38 mouse cellular contexts compared by ENCODE assay signal in the genomic region with DNA sequence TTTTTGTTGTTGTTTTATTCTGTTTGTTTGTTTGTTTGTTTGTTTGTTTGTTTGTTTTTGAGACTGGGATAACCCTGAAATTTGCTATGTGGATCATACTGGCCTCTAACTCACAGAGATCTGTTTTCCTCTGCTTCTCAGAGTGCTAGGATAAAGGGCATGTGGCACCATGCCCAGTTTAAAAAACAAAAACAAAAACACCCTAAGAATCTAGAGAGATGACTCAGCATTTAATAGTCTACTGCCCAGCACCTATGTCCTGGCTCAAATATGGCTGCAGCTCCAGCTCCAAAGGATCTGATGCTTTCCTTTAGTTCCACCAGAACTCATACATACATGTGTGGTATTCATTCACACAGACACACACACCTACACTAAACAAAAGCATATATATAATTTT. TPM values are rescaled to one million over a fixed set of nuclear protein-coding genes. Genes with fewer than 3 reads are reported as not detected.
A peak's percentile ranks its signal among the peaks of the same experiment; 100 is the strongest.
DNase-seq lines count a peak whose midpoint lies in the region; ATAC-seq and TF ChIP-seq lines count a peak whose summit lies in the region.
"Had no signal": no experiment of that assay in that cellular context is flagged by ENCODE, and none has a peak within 500 bp of the region (broad histone marks: within the 10 kb centered on the region; RNA-seq: fewer than 3 reads in every experiment).

No protein-coding gene starts in this region.

- in situ Hi-C loops in ES-E14 (cut with MboI; ENCODE audit: low sequenced_read_pairs in 2 of 2, unreplicated experiment in 2 of 2) = no loop called here

- H3K9me3 ChIP-seq in kidney, embryonic 16.5 days (ENCODE audit: low read length) = no peaks in the 10 kb centered on the region
- no peaks in the 10 kb centered on the region for H3K9me3 ChIP-seq in ES-E14 (ENCODE audit: control insufficient read depth, insufficient read depth, low read depth, low read length)
- H3K9me3 ChIP-seq: G1E; hindbrain, embryonic 12.5 days; intestine, embryonic 15.5 days; limb, embryonic 13.5 days; liver, embryonic 13.5 days had no signal

- no peak overlapping the region for H3K4me3 ChIP-seq in kidney, adult 2 months (ENCODE audit: insufficient read depth, low read depth, low read length)
- H3K4me3 ChIP-seq in kidney, embryonic 16.5 days (ENCODE audit: low read length) = no peak overlapping the region
- no peak overlapping the region for H3K4me3 ChIP-seq in ES-E14 (ENCODE audit: insufficient read depth in 1 of 2, low read depth in 1 of 2, low read length in 2 of 2, poor library complexity in 1 of 2, severe bottlenecking in 1 of 2)
- H3K4me3 ChIP-seq: hindbrain, embryonic 12.5 days; intestine, embryonic 15.5 days; layer of hippocampus, adult 2 months; left cerebral cortex, adult 2 months; limb, embryonic 13.5 days; liver, embryonic 13.5 days had no signal

- H3K4me2 ChIP-seq in kidney, embryonic 16.5 days (replicated peaks; ENCODE audit: low read depth, low read length) = no peak overlapping the region
- H3K4me2 ChIP-seq: heart, embryonic 11.5 days; hindbrain, embryonic 12.5 days; intestine, embryonic 15.5 days; limb, embryonic 13.5 days; liver, embryonic 13.5 days had no signal

- H3K27ac ChIP-seq in kidney, adult 2 months (ENCODE audit: insufficient read depth, low read depth, low read length) = peak overlapping the region; percentile 52; the same call in 1 of the 2 replicates
- H3K27ac ChIP-seq in kidney, embryonic 16.5 days (ENCODE audit: low read length) = no peak overlapping the region
- no peak overlapping the region for H3K27ac ChIP-seq in ES-E14 (ENCODE audit: insufficient read depth, low read depth, low read length, poor library complexity, severe bottlenecking)
- H3K27ac ChIP-seq: hindbrain, embryonic 12.5 days; hindbrain, postnatal 0 days; intestine, embryonic 15.5 days; layer of hippocampus, adult 2 months; left cerebral cortex, adult 2 months; limb, embryonic 13.5 days; liver, embryonic 13.5 days; macrophage had no signal

- ATAC-seq in kidney, embryonic 16.5 days (ENCODE audit: low FRiP score, low TSS enrichment) = no peak
- ATAC-seq: forebrain, embryonic 14.5 days; hindbrain, postnatal 0 days; intestine, embryonic 15.5 days; lung, postnatal 0 days had no signal

- peaks cover 4% of the 10 kb centered on the region; the same call in 1 of the 2 replicates for H3K4me1 ChIP-seq in kidney, adult 2 months (ENCODE audit: control insufficient read depth, insufficient read depth, low read length)
- no peaks in the 10 kb centered on the region for H3K4me1 ChIP-seq in kidney, embryonic 16.5 days (ENCODE audit: insufficient read depth, low read length)
- H3K4me1 ChIP-seq in ES-E14 (ENCODE audit: control insufficient read depth in 2 of 2, insufficient read depth in 2 of 2, low read length in 2 of 2, poor library complexity in 1 of 2) = peaks cover 5 to 9% of the 10 kb centered on the region in 2 experiments; a peak in 3 of 4 replicates
- H3K4me1 ChIP-seq: hindbrain, embryonic 12.5 days; intestine, embryonic 15.5 days; limb, embryonic 13.5 days; liver, embryonic 13.5 days had no signal

- peaks cover 3% of the 10 kb centered on the region; the same call in 1 of the 2 replicates for H3K36me3 ChIP-seq in kidney, adult 2 months (ENCODE audit: control insufficient read depth, insufficient read depth, low read length)
- H3K36me3 ChIP-seq in kidney, embryonic 16.5 days (ENCODE audit: insufficient read depth, low read length) = no peaks in the 10 kb centered on the region
- H3K36me3 ChIP-seq in ES-E14 (ENCODE audit: control insufficient read depth, insufficient read depth, low read length, poor library complexity, severe bottlenecking) = peaks cover 36% of the 10 kb centered on the region
- H3K36me3 ChIP-seq: G1E; hindbrain, embryonic 12.5 days; intestine, embryonic 15.5 days; limb, embryonic 13.5 days; liver, embryonic 13.5 days had no signal

- DNase-seq in kidney, adult 2 months = peak; percentile 90
- no peak for DNase-seq in ES-E14 (ENCODE audit: low read depth, low spot score)
- peak; percentile 89 for DNase-seq in kidney, adult 9 months
- DNase-seq in kidney, postnatal 36 days = peak; percentile 71 to 80
- no peak for DNase-seq in cerebellum, postnatal 36 days
- DNase-seq in ovary, postnatal 14 days (ENCODE audit: low spot score) = no peak
- DNase-seq: adrenal gland, adult 2 months; B cell, adult 2 months; cerebellum, adult 8-10 months; cerebellum, postnatal 25 days; gastrocnemius, postnatal 36 days; heart, adult 18-20 months; heart, postnatal 36 days; liver, embryonic 13.5 days; lung, adult 18-20 months; midbrain, embryonic 14.5 days; retina, postnatal 1 day; right cerebral cortex, postnatal 14 days; thymus, postnatal 14 days had no signal

- no peak overlapping the region for H3K9ac ChIP-seq in kidney, embryonic 16.5 days (replicated peaks; ENCODE audit: low read length)
- no peak overlapping the region for H3K9ac ChIP-seq in ES-E14 (ENCODE audit: insufficient read depth, low read depth, low read length, poor library complexity, severe bottlenecking)
- H3K9ac ChIP-seq: hindbrain, embryonic 12.5 days; intestine, embryonic 15.5 days; limb, embryonic 13.5 days; liver, embryonic 13.5 days had no signal

- no peak for TF ChIP-seq POLR2A in kidney, adult 2 months (IDR thresholded peaks at IDR 0.05; ENCODE audit: low read depth, low read length)

- no peaks in the 10 kb centered on the region for H3K27me3 ChIP-seq in kidney, adult 2 months (replicated peaks; ENCODE audit: control insufficient read depth, insufficient read depth, low read length)
- no peaks in the 10 kb centered on the region for H3K27me3 ChIP-seq in kidney, embryonic 16.5 days (ENCODE audit: insufficient read depth, low read length)
- H3K27me3 ChIP-seq: hindbrain, embryonic 12.5 days; intestine, embryonic 15.5 days; limb, embryonic 13.5 days; liver, embryonic 13.5 days had no signal

- no peak for TF ChIP-seq CTCF in kidney, adult 2 months (conservative IDR thresholded peaks at IDR 0.05; ENCODE audit: insufficient read depth, insufficient read length, low read depth, low read length)

TF ChIP-seq in ES-E14, 5 proteins besides CTCF, POLR2A, EP300 and RAD21:
- TF ChIP-seq MAFK (IDR thresholded peaks at IDR 0.05; ENCODE audit: insufficient read depth, low read depth, low read length) (peak; percentile 87), CHD2 (IDR thresholded peaks at IDR 0.05; ENCODE audit: low read depth, low read length) (no peak)
TF ChIP-seq in ES-E14: peak in this region for 1.

RNA-seq across cellular contexts. Expression of gene Anapc15, which starts 2.5 kb away (rescaled TPM):
- polyA plus RNA-seq in kidney, adult 2 months (2012; rRNA removed) = 40.2 and 42.6 TPM in 2 replicates
- polyA plus RNA-seq in kidney, embryonic 16.5 days (2015; fragmentation: Nextera tagmentation; extraction: Ambion mirVana) = 76.3 and 77.8 TPM in 2 replicates
- total RNA-seq in ES-E14 (2012; rRNA removed) = 105 and 123 TPM in 2 replicates

RNA-seq across cellular contexts. Expression of gene Folr2, which starts 4.0 kb away (rescaled TPM):
- 11.2 and 11.7 TPM in 2 replicates for polyA plus RNA-seq in kidney, adult 2 months (2012; rRNA removed)
- 1.3 and 1.9 TPM in 2 replicates for polyA plus RNA-seq in kidney, embryonic 16.5 days (2015; fragmentation: Nextera tagmentation; extraction: Ambion mirVana)
- 4.2 and 4.3 TPM in 2 replicates for total RNA-seq in ES-E14 (2012; rRNA removed)
- total RNA-seq: G1E; left cerebral cortex, adult 2 months; megakaryocyte-erythroid progenitor cell, adult 5-6 weeks; monocyte, adult 5-6 weeks had no signal
- polyA plus RNA-seq: embryonic facial prominence, embryonic 11.5 days; G1E; heart, embryonic 11.5 days; neural tube, embryonic 14.5 days had no signal

RNA-seq across cellular contexts. Expression of gene Folr1, which starts 9.6 kb away (rescaled TPM):
- 942 and 1,044 TPM in 2 replicates for polyA plus RNA-seq in kidney, adult 2 months (2012; rRNA removed)
- 82.5 and 98.0 TPM in 2 replicates for polyA plus RNA-seq in kidney, embryonic 16.5 days (2015; fragmentation: Nextera tagmentation; extraction: Ambion mirVana)
- 536 and 562 TPM in 2 replicates for total RNA-seq in ES-E14 (2012; rRNA removed)
- total RNA-seq: heart, adult 18-20 months; monocyte, adult 5-6 weeks had no signal
- polyA plus RNA-seq: G1E, macrophage had no signal

RNA-seq across cellular contexts. Expression of gene Inppl1, which starts 22.9 kb away (rescaled TPM):
- 62.1 and 81.3 TPM in 2 replicates for polyA plus RNA-seq in kidney, adult 2 months (2012; rRNA removed)
- polyA plus RNA-seq in kidney, embryonic 16.5 days (2015; fragmentation: Nextera tagmentation; extraction: Ambion mirVana) = 44.2 and 55.6 TPM in 2 replicates
- 57.1 and 71.4 TPM in 2 replicates for total RNA-seq in ES-E14 (2012; rRNA removed)

RNA-seq across cellular contexts. Expression of gene Phox2a, which starts 42.9 kb away (rescaled TPM):
- polyA plus RNA-seq in kidney, adult 2 months (2012; rRNA removed) = 0.20 TPM in 1 of 2 replicates, not detected in the other
- polyA plus RNA-seq in kidney, embryonic 16.5 days (2015; fragmentation: Nextera tagmentation; extraction: Ambion mirVana) = 0.19 and 0.75 TPM in 2 replicates
- 1.1 and 1.3 TPM in 2 replicates for total RNA-seq in ES-E14 (2012; rRNA removed)
- total RNA-seq: gastrocnemius, adult 18-20 months; gastrocnemius, postnatal 36 days; layer of hippocampus, adult 2 months; layer of hippocampus, postnatal 14 days; left cerebral cortex, adult 2 months; left cerebral cortex, postnatal 36 days; megakaryocyte-erythroid progenitor cell, adult 5-6 weeks; monocyte, adult 5-6 weeks had no signal
- polyA plus RNA-seq: forebrain, embryonic 14.5 days; G1E; heart, embryonic 11.5 days; limb, embryonic 13.5 days; liver, embryonic 13.5 days; lung, postnatal 0 days; macrophage had no signal

Comparison
In these comparisons a context has a peak if more than half of its experiments do, and no peak if none do; other contexts are left out.
1. DNase-seq: peak in kidney, adult 2 months (single experiment), kidney, adult 9 months (single experiment) and kidney, postnatal 36 days (2 of 2); none in ES-E14 (single experiment), cerebellum, postnatal 36 days (0 of 2) and ovary, postnatal 14 days (single experiment).